Mouse (Mus musculus) retina, embryonic 14.5 days (tissue): ENCODE measurements around the gene Icmt.

Experiments used
- DNase-seq: peaks from one replicate; pipeline ENCODE4 v3.0.0-alpha.2; 2015; ENCODE audit warnings: low spot score

Gene Icmt

GRCm38 (mm10) chr4:152274681-152275131 lies 22.3 kb upstream of the Icmt start:
- DNase-seq = peak; percentile 56

GRCm38 (mm10) chr4:152276389-152277347 lies 20.4 kb upstream of the Icmt start:
- peak; percentile 74 for DNase-seq

GRCm38 (mm10) chr4:152277916-152278315 lies 19.1 kb upstream of the Icmt start:
- DNase-seq = no peak

- no peak for DNase-seq
These were observed 18.0 kb upstream of the Icmt start for GRCm38 (mm10) chr4:152278986-152279385.

- no peak for DNase-seq
These were observed 15.4 kb upstream of the Icmt start for GRCm38 (mm10) chr4:152281601-152282000.

GRCm38 (mm10) chr4:152282721-152283120 lies 14.3 kb upstream of the Icmt start:
- DNase-seq = no peak

- peak; percentile 87 for DNase-seq
These were observed 13.7 kb upstream of the Icmt start for GRCm38 (mm10) chr4:152283186-152283950.

- peak; percentile 81 for DNase-seq
These were observed 11.5 kb upstream of the Icmt start for GRCm38 (mm10) chr4:152285505-152285904.

- DNase-seq = no peak
These were observed 10.8 kb upstream of the Icmt start for GRCm38 (mm10) chr4:152286183-152286582.

GRCm38 (mm10) chr4:152286887-152287286 lies 10.1 kb upstream of the Icmt start:
- DNase-seq = peak; percentile 75

GRCm38 (mm10) chr4:152287317-152288120 lies 9.5 kb upstream of the Icmt start:
- no peak for DNase-seq

GRCm38 (mm10) chr4:152288398-152288945 lies 8.6 kb upstream of the Icmt start:
- no peak for DNase-seq

- DNase-seq = peak; percentile 73
These were observed 6.6 kb upstream of the Icmt start for GRCm38 (mm10) chr4:152290385-152290784.

- no peak for DNase-seq
These were observed 6.0 kb upstream of the Icmt start for GRCm38 (mm10) chr4:152290991-152291390.

GRCm38 (mm10) chr4:152291562-152291961 lies 5.5 kb upstream of the Icmt start, which contains the start of gene Hes3:
TSS of gene Hes3 (minus strand) at chr4:152291662.
- DNase-seq = no peak

GRCm38 (mm10) chr4:152292102-152292765 lies 4.8 kb upstream of the Icmt start:
- no peak for DNase-seq

- no peak for DNase-seq
These were observed 2.7 kb upstream of the Icmt start for GRCm38 (mm10) chr4:152294188-152294929.

- no peak for DNase-seq
These were observed 1.1 kb upstream of the Icmt start for GRCm38 (mm10) chr4:152295916-152296315.

GRCm38 (mm10) chr4:152296371-152296770 lies 656 bp upstream of the Icmt start:
- no peak for DNase-seq

GRCm38 (mm10) chr4:152298836-152299235 lies 1.8 kb downstream of the Icmt start:
- no peak for DNase-seq
